Mouse (Mus musculus) liver, embryonic 14.5 days (tissue): ENCODE measurements around the gene Bri3.
"Not testable (repeated sequence)": the region's sequence is repeated elsewhere in the genome, so short reads cannot be mapped to it uniquely, and the experiment has no call there.

ENCODE experiments used
- CTCF ChIP-seq: IDR thresholded peaks from 2 replicates; pipeline ENCODE4 v1.5.1; 2016; ENCODE audit warnings: antibody characterized with exemption, low read depth, control low read depth
- EP300 ChIP-seq: IDR thresholded peaks from 2 replicates; pipeline ENCODE4 v1.6.1; 2016; ENCODE audit warnings: antibody characterized with exemption, low read depth

- not testable (repeated sequence) for TF ChIP-seq CTCF, EP300
Observed at GRCm38 (mm10) chr5:144366551-144366950, 122.3 kb downstream of the Bri3 start.
